Mouse (Mus musculus) heart, embryonic 12.5 days (tissue): ENCODE data around the gene Ccl21b. TPM values are rescaled to one million over a fixed set of nuclear protein-coding genes. Genes with fewer than 3 reads are reported as not detected.
"Not testable (repeated sequence)": the region's sequence is repeated elsewhere in the genome, so short reads cannot be mapped to it uniquely, and the experiment has no call there.

Source experiments
- ATAC-seq: fragments of 200-750 bp; cut with Nextera tagmentation; 2 replicates; pipeline ENCODE4 v1.8.0; 2017; ENCODE audit warnings: moderate TSS enrichment, moderate library complexity; ENCODE audit not compliant: insufficient number of reproducible peaks, low FRiP score
- H3K27ac ChIP-seq: fragments of 300-500 bp; sonication (generic); 2 replicates; pipeline ENCODE4 v1.5.1; 2016; ENCODE audit warnings: mild to moderate bottlenecking, moderate library complexity; ENCODE audit not compliant: poor library complexity, severe bottlenecking
- H3K27me3 ChIP-seq: fragments of 300-500 bp; sonication (generic); replicated peaks from 2 replicates; pipeline ENCODE4 v1.6.1; 2016; ENCODE audit warnings: mild to moderate bottlenecking, moderate library complexity
- H3K36me3 ChIP-seq: fragments of 300-500 bp; sonication (generic); 2 replicates; pipeline ENCODE4 v1.6.1; 2016; ENCODE audit warnings: mild to moderate bottlenecking, moderate library complexity
- H3K4me1 ChIP-seq: fragments of 300-500 bp; sonication (generic); replicated peaks from 2 replicates; pipeline ENCODE4 v1.6.1; 2016; ENCODE audit warnings: mild to moderate bottlenecking
- H3K4me2 ChIP-seq: fragments of 300-500 bp; sonication (generic); 2 replicates; pipeline ENCODE4 v1.6.1; 2016; ENCODE audit warnings: mild to moderate bottlenecking, moderate library complexity
- H3K4me3 ChIP-seq: fragments of 300-500 bp; sonication (generic); 2 replicates; pipeline ENCODE4 v1.5.1; 2016; ENCODE audit warnings: mild to moderate bottlenecking
- H3K9ac ChIP-seq: fragments of 300-500 bp; sonication (generic); 2 replicates; pipeline ENCODE4 v1.6.1; 2016; ENCODE audit warnings: mild to moderate bottlenecking, moderate library complexity
- H3K9me3 ChIP-seq: fragments of 300-500 bp; sonication (generic); replicated peaks from 2 replicates; pipeline ENCODE4 v1.6.1; 2016; ENCODE audit warnings: mild to moderate bottlenecking, moderate library complexity
- WGBS: fragments of 180-500 bp; shearing (Covaris S2); methylation state at CpG from one replicate; pipeline ENCODE4 v1.1.7; 2016; 5-methylcytosine and 5-hydroxymethylcytosine counted together
- polyA plus RNA-seq: library from polyadenylated mRNA; unstranded; fragments of >200 nt; fragmentation: Nextera tagmentation; extraction: Ambion mirVana; gene quantifications from 2 replicates; pipeline ENCODE4 v1.2.1, GENCODE M21; 2016

Ccl21b gene
- not detected in 2 replicates for polyA plus RNA-seq

DNA sequence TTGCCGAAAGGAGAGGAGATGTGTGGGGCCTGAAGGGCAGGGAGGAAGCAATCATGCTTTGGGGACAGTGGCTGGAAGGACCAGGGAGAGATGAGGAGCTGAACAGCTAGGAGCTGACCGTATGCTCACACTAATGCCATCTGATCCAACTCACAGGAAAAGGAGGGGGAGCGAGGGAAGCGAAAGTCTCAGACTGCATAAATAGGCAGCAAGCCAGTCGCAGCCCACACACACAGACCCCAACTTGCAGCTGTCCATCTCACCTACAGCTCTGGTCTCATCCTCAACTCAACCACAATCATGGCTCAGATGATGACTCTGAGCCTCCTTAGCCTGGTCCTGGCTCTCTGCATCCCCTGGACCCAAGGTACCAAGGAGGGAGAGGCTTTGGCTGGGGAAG lies at the start of gene Ccl21b:
Gene Ccl21b (plus strand): TSS at position 301 of the 400 bp plus-strand sequence.
- no CpG with 5 or more reads among the region's 5 CpGs for WGBS
- ATAC-seq, result not testable (repeated sequence)

DNA sequence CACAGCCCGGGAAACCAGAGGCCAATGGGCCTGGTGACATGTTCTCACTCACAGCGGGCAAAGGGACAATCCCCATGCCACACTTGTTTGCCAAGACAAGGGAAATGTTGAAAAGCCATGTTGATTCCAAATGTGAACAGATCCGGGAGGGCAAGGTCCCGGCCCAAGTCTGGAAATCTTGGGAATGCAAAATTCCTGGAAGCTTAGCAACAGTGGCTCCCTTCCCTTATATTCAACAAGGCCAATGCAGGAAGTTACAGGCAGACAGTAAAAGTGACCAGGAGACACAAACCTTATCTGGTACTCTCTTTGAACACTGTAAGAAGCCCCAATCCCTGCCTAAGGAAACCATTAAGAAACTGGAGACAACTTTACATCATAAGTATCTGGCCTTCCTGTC lies 15.2 kb upstream of the Ccl21b start, which contains the start of gene Gm10600:
Gene Gm10600 (plus strand): TSS at position 301 of the 400 bp plus-strand sequence.
- WGBS, result no CpG with 5 or more reads among the region's 4 CpGs
- not testable (repeated sequence) for H3K9me3 ChIP-seq, H3K4me3 ChIP-seq, H3K27me3 ChIP-seq, H3K4me1 ChIP-seq, H3K36me3 ChIP-seq, H3K27ac ChIP-seq, H3K4me2 ChIP-seq, H3K9ac ChIP-seq, ATAC-seq

More for the DNA sequence above, at the start of gene Ccl21b:
- H3K9ac ChIP-seq, H3K36me3 ChIP-seq, H3K4me2 ChIP-seq, H3K27ac ChIP-seq, H3K9me3 ChIP-seq, H3K27me3 ChIP-seq, H3K4me1 ChIP-seq, H3K4me3 ChIP-seq: not testable (repeated sequence)

DNA sequence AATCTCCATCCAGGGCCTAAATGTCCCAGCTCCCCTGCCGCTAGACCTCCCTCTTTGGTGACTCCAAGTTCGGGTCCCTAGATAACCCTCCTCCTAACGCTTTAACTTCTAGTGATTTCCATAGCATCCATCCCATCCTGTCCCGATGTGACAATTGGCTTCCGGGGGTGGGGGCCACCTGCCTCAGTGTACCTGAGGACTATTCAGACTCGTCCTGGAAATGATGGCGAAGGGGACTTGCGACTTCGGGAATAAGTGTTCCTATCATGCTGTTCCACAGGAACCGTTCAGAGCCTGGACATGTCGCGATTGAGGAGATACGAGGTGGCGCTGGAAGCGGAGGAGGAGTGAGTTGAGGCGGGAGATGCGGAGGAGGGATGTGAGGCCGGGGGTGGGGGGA lies 38.4 kb downstream of the Ccl21b start, which contains the start of gene Gm21953:
Gene Gm21953 (plus strand): TSS at position 301 of the 400 bp plus-strand sequence.
- not testable (repeated sequence) for H3K9ac ChIP-seq, H3K36me3 ChIP-seq, H3K27me3 ChIP-seq, H3K4me2 ChIP-seq, H3K9me3 ChIP-seq, H3K4me3 ChIP-seq, ATAC-seq, H3K4me1 ChIP-seq, H3K27ac ChIP-seq
- whole genome bisulfite sequencing, result no CpG with 5 or more reads among the region's 18 CpGs

Other genes starting within 250 kb of the Ccl21b start
- gene Gm21093, start 221.0 kb upstream of the Ccl21b start, polyA plus RNA-seq, result not detected in 2 replicates
- not detected in 2 replicates for gene Gm3893, start 164.6 kb upstream of the Ccl21b start, polyA plus RNA-seq
- gene Gm13304, start 140.9 kb upstream of the Ccl21b start, polyA plus RNA-seq, result not detected in 2 replicates
- not detected in 2 replicates for gene Gm13306, start 102.3 kb upstream of the Ccl21b start, polyA plus RNA-seq
- gene Gm13305, start 87.2 kb upstream of the Ccl21b start, polyA plus RNA-seq, result not detected in 2 replicates
- not detected in 2 replicates for gene Gm10600, start 15.1 kb upstream of the Ccl21b start, polyA plus RNA-seq
- gene Gm21953, start 38.5 kb downstream of the Ccl21b start, polyA plus RNA-seq, result not detected in 2 replicates
- gene Fam205a3, start 62.6 kb downstream of the Ccl21b start, polyA plus RNA-seq, result not detected in 2 replicates
- gene Gm21586, start 183.6 kb downstream of the Ccl21b start, polyA plus RNA-seq, result not detected in 2 replicates
- not detected in 2 replicates for gene Gm2163, start 211.0 kb downstream of the Ccl21b start, polyA plus RNA-seq